ENCODE assay signal across 13 mouse cellular contexts in the genomic region with DNA sequence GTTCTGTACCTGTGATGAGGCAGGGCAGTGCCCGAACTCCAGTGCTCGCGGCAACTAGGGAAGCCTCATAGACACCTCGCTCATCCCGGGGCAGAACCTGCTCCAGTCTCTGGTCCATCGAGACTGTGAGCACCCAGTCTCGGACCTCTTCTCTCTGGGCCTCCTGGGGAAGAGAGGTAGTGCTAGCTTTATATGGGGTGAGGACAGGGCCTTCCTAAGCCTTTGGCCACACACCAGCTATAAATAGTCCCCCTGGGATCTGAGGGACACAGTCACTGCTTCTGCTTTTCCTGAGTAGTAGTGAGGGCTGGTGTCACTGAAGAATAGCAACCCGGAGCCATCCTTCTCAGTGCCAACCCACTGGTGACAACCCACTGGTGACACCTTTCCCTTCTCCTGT. TPM values are rescaled to one million over a fixed set of nuclear protein-coding genes. Genes with fewer than 3 reads are reported as not detected.
DNase-seq lines count a peak whose midpoint lies in the region; ATAC-seq and TF ChIP-seq lines count a peak whose summit lies in the region.
"Had no signal": no experiment of that assay in that cellular context is flagged by ENCODE, and none has a peak within 500 bp of the region (broad histone marks: within the 10 kb centered on the region; RNA-seq: fewer than 3 reads in every experiment).

No protein-coding gene starts in this region.

- intact Hi-C loops in heart, postnatal 10 days (cut with DNase I), result no loop called here

- H3K4me1 ChIP-seq in heart, embryonic 13.5 days, result peaks cover 48% of the 10 kb centered on the region
- H3K4me1 ChIP-seq in bone marrow macrophage, adult 2 months (ENCODE audit: control insufficient read depth, insufficient read depth, low read length), result peaks cover 34% of the 10 kb centered on the region
- peaks cover 35% of the 10 kb centered on the region for H3K4me1 ChIP-seq in embryonic facial prominence, embryonic 13.5 days
- H3K4me1 ChIP-seq in limb, embryonic 12.5 days (replicated peaks), result peaks cover 35% of the 10 kb centered on the region
- 0 out of 2 replicates have a peak, but pooled peaks cover 2% of the 10 kb centered on the region for H3K4me1 ChIP-seq in thymus, adult 2 months (replicated peaks; ENCODE audit: control insufficient read depth, insufficient read depth, low read length)

- H3K4me2 ChIP-seq in heart, embryonic 13.5 days, result 0 out of 2 replicates have a peak overlapping the region, but pooled peaks have one; percentile 5
- no peak overlapping the region for H3K4me2 ChIP-seq in embryonic facial prominence, embryonic 13.5 days
- no peak overlapping the region for H3K4me2 ChIP-seq in limb, embryonic 12.5 days
- H3K4me2 ChIP-seq: embryonic facial prominence, embryonic 12.5 days; hindbrain, embryonic 12.5 days had no signal

- H3K27ac ChIP-seq in heart, embryonic 13.5 days (replicated peaks), result peak overlapping the region; percentile 56
- H3K27ac ChIP-seq in bone marrow macrophage, adult 2 months (ENCODE audit: insufficient read depth, low read depth, low read length), result peak overlapping the region; percentile 49
- peak overlapping the region; percentile 84 for H3K27ac ChIP-seq in embryonic facial prominence, embryonic 13.5 days
- H3K27ac ChIP-seq in limb, embryonic 12.5 days, result peak overlapping the region; percentile 84
- no peak overlapping the region for H3K27ac ChIP-seq in thymus, adult 2 months (ENCODE audit: control insufficient read depth, insufficient read depth, low read length)
- H3K27ac ChIP-seq: hindbrain, embryonic 12.5 days had no signal

- no peak for DNase-seq in heart, postnatal 10 days
- no peak for DNase-seq in thymus, adult 2 months
- DNase-seq in T-cell, adult 2 months (ENCODE audit: low spot score), result no peak
- DNase-seq: cerebellum, adult 9-10 months had no signal

- TF ChIP-seq POLR2A in bone marrow macrophage, adult 2 months (IDR thresholded peaks at IDR 0.05; ENCODE audit: borderline replicate concordance, low read depth, low read length), result no peak
- no peak for TF ChIP-seq POLR2A in thymus, adult 2 months (IDR thresholded peaks at IDR 0.05; ENCODE audit: control insufficient read depth, extremely low read depth, insufficient read depth, low read length, poor library complexity)

- no peaks in the 10 kb centered on the region for H3K27me3 ChIP-seq in heart, embryonic 13.5 days (replicated peaks)
- no peaks in the 10 kb centered on the region for H3K27me3 ChIP-seq in embryonic facial prominence, embryonic 13.5 days
- H3K27me3 ChIP-seq in limb, embryonic 12.5 days, result no peaks in the 10 kb centered on the region
- H3K27me3 ChIP-seq in thymus, adult 2 months (ENCODE audit: control insufficient read depth, insufficient read depth, low read length), result no peaks in the 10 kb centered on the region
- H3K27me3 ChIP-seq: CH12.LX; embryonic facial prominence, embryonic 12.5 days had no signal

- ATAC-seq in heart, embryonic 13.5 days (ENCODE audit: extremely low read depth, insufficient number of reproducible peaks, low FRiP score, low TSS enrichment), result no peak
- no peak for ATAC-seq in embryonic facial prominence, embryonic 13.5 days (ENCODE audit: insufficient number of reproducible peaks, insufficient read depth, low FRiP score, low TSS enrichment, low read depth)
- ATAC-seq in limb, embryonic 12.5 days (ENCODE audit: insufficient number of reproducible peaks, insufficient read depth, low FRiP score, low TSS enrichment, low read depth), result no peak

- H3K36me3 ChIP-seq in heart, embryonic 13.5 days, result peaks cover 92% of the 10 kb centered on the region
- H3K36me3 ChIP-seq in embryonic facial prominence, embryonic 13.5 days, result peaks cover 86% of the 10 kb centered on the region
- peaks cover 84% of the 10 kb centered on the region for H3K36me3 ChIP-seq in limb, embryonic 12.5 days
- peaks cover 27% of the 10 kb centered on the region for H3K36me3 ChIP-seq in thymus, adult 2 months (ENCODE audit: control insufficient read depth, insufficient read depth, low read length)

- no peak overlapping the region for H3K4me3 ChIP-seq in heart, embryonic 13.5 days
- peak overlapping the region; percentile 3; the same call in 1 of the 2 replicates for H3K4me3 ChIP-seq in bone marrow macrophage, adult 2 months (ENCODE audit: insufficient read depth, low read length)
- H3K4me3 ChIP-seq in embryonic facial prominence, embryonic 13.5 days, result no peak overlapping the region
- H3K4me3 ChIP-seq in limb, embryonic 12.5 days (replicated peaks), result no peak overlapping the region
- H3K4me3 ChIP-seq in thymus, adult 2 months (ENCODE audit: control insufficient read depth, insufficient read depth, low read length), result no peak overlapping the region
- H3K4me3 ChIP-seq: embryonic facial prominence, embryonic 12.5 days; hindbrain, embryonic 12.5 days had no signal

- TF ChIP-seq CTCF in bone marrow macrophage, adult 2 months (IDR thresholded peaks at IDR 0.05; ENCODE audit: low read depth, low read length), result no peak
- no peak for TF ChIP-seq CTCF in thymus, adult 2 months (IDR thresholded peaks at IDR 0.05; ENCODE audit: borderline replicate concordance, control insufficient read depth, extremely low read depth, insufficient read depth, low read length, poor library complexity)

- H3K9me3 ChIP-seq in heart, embryonic 13.5 days, result no peaks in the 10 kb centered on the region
- H3K9me3 ChIP-seq in embryonic facial prominence, embryonic 13.5 days, result no peaks in the 10 kb centered on the region
- H3K9me3 ChIP-seq in limb, embryonic 12.5 days, result no peaks in the 10 kb centered on the region
- H3K9me3 ChIP-seq: embryonic facial prominence, embryonic 12.5 days; hindbrain, embryonic 12.5 days had no signal

- WGBS in heart, embryonic 13.5 days, result 70% methylated on average over 8 of the region's 8 CpGs
- 90% methylated on average over 8 of the region's 8 CpGs for WGBS in embryonic facial prominence, embryonic 13.5 days
- 95% methylated on average over 8 of the region's 8 CpGs for WGBS in limb, embryonic 12.5 days
- WGBS in thymus, adult 2 months, result 89% methylated on average over 8 of the region's 8 CpGs

- H3K9ac ChIP-seq in heart, embryonic 13.5 days, result peak overlapping the region; percentile 21; the same call in 1 of the 2 replicates
- H3K9ac ChIP-seq in embryonic facial prominence, embryonic 13.5 days, result peak overlapping the region; percentile 32; the same call in 1 of the 2 replicates
- H3K9ac ChIP-seq in limb, embryonic 12.5 days (replicated peaks), result no peak overlapping the region
- H3K9ac ChIP-seq: embryonic facial prominence, embryonic 12.5 days; hindbrain, embryonic 12.5 days had no signal

RNA-seq across cellular contexts. Expression of a gene that starts 2.3 kb away (rescaled TPM):
- 6.0 and 7.4 TPM in 2 replicates for polyA plus RNA-seq in heart, embryonic 13.5 days (2015; fragmentation: Nextera tagmentation; extraction: Ambion mirVana)
- 1 to 10 TPM; 2.1 to 2.5 TPM for total RNA-seq in heart, postnatal 10 days (2021)
- polyA plus RNA-seq in bone marrow macrophage, adult 2 months (2012; ENCODE audit: insufficient read depth, insufficient read length, missing spikeins), result 4.6 and 8.3 TPM in 2 replicates
- polyA plus RNA-seq in embryonic facial prominence, embryonic 13.5 days (2015; fragmentation: Nextera tagmentation; extraction: Ambion mirVana), result 15.4 and 16.2 TPM in 2 replicates
- 24.4 and 26.3 TPM in 2 replicates for polyA plus RNA-seq in limb, embryonic 12.5 days (2016; fragmentation: Nextera tagmentation; extraction: Ambion mirVana)
- 48.1 and 56.2 TPM in 2 replicates for polyA plus RNA-seq in thymus, adult 2 months (2012; rRNA removed)

RNA-seq across cellular contexts. Expression of a gene that starts 12.8 kb away (rescaled TPM):
- 0.68 TPM in 1 of 2 replicates, not detected in the other for polyA plus RNA-seq in heart, embryonic 13.5 days (2015; fragmentation: Nextera tagmentation; extraction: Ambion mirVana)
- 1 to 10 TPM in 1 of 2 experiments, not detected in 1; 1.0 TPM for total RNA-seq in heart, postnatal 10 days (2021)
- polyA plus RNA-seq in bone marrow macrophage, adult 2 months (2012; ENCODE audit: insufficient read depth, insufficient read length, missing spikeins), result not detected in 2 replicates
- 0.54 TPM in 1 of 2 replicates, not detected in the other for polyA plus RNA-seq in embryonic facial prominence, embryonic 13.5 days (2015; fragmentation: Nextera tagmentation; extraction: Ambion mirVana)
- 0.84 TPM in 1 of 2 replicates, not detected in the other for polyA plus RNA-seq in limb, embryonic 12.5 days (2016; fragmentation: Nextera tagmentation; extraction: Ambion mirVana)
- polyA plus RNA-seq in thymus, adult 2 months (2012; rRNA removed), result 0.29 and 0.69 TPM in 2 replicates
- total RNA-seq: adrenal gland, postnatal 36 days; CH12.LX; monocyte, adult 5-6 weeks had no signal

RNA-seq across cellular contexts. Expression of a gene that starts 13.1 kb away (rescaled TPM):
- 124 and 132 TPM in 2 replicates for polyA plus RNA-seq in heart, embryonic 13.5 days (2015; fragmentation: Nextera tagmentation; extraction: Ambion mirVana)
- 10 to 100 TPM; 83.8 to 85.2 TPM for total RNA-seq in heart, postnatal 10 days (2021)
- polyA plus RNA-seq in bone marrow macrophage, adult 2 months (2012; ENCODE audit: insufficient read depth, insufficient read length, missing spikeins), result 84.1 and 85.8 TPM in 2 replicates
- 159 and 161 TPM in 2 replicates for polyA plus RNA-seq in embryonic facial prominence, embryonic 13.5 days (2015; fragmentation: Nextera tagmentation; extraction: Ambion mirVana)
- polyA plus RNA-seq in limb, embryonic 12.5 days (2016; fragmentation: Nextera tagmentation; extraction: Ambion mirVana), result 128 and 138 TPM in 2 replicates
- polyA plus RNA-seq in thymus, adult 2 months (2012; rRNA removed), result 261 and 301 TPM in 2 replicates

RNA-seq across cellular contexts. Expression of a gene that starts 33.3 kb away (rescaled TPM):
- polyA plus RNA-seq in heart, embryonic 13.5 days (2015; fragmentation: Nextera tagmentation; extraction: Ambion mirVana), result 101 and 107 TPM in 2 replicates
- total RNA-seq in heart, postnatal 10 days (2021), result 10 to 100 TPM; 70.1 to 86.9 TPM
- 61.2 and 67.7 TPM in 2 replicates for polyA plus RNA-seq in bone marrow macrophage, adult 2 months (2012; ENCODE audit: insufficient read depth, insufficient read length, missing spikeins)
- 130 and 139 TPM in 2 replicates for polyA plus RNA-seq in embryonic facial prominence, embryonic 13.5 days (2015; fragmentation: Nextera tagmentation; extraction: Ambion mirVana)
- 146 and 153 TPM in 2 replicates for polyA plus RNA-seq in limb, embryonic 12.5 days (2016; fragmentation: Nextera tagmentation; extraction: Ambion mirVana)
- 122 and 168 TPM in 2 replicates for polyA plus RNA-seq in thymus, adult 2 months (2012; rRNA removed)

RNA-seq across cellular contexts. Expression of a gene that starts 37.1 kb away (rescaled TPM):
- polyA plus RNA-seq in heart, embryonic 13.5 days (2015; fragmentation: Nextera tagmentation; extraction: Ambion mirVana), result 21.8 and 22.6 TPM in 2 replicates
- total RNA-seq in heart, postnatal 10 days (2021), result 10 to 100 TPM; 34.1 to 40.4 TPM
- polyA plus RNA-seq in bone marrow macrophage, adult 2 months (2012; ENCODE audit: insufficient read depth, insufficient read length, missing spikeins), result 36.9 and 45.0 TPM in 2 replicates
- polyA plus RNA-seq in embryonic facial prominence, embryonic 13.5 days (2015; fragmentation: Nextera tagmentation; extraction: Ambion mirVana), result 44.8 and 47.1 TPM in 2 replicates
- polyA plus RNA-seq in limb, embryonic 12.5 days (2016; fragmentation: Nextera tagmentation; extraction: Ambion mirVana), result 55.3 and 55.4 TPM in 2 replicates
- polyA plus RNA-seq in thymus, adult 2 months (2012; rRNA removed), result 19.1 and 21.6 TPM in 2 replicates
